Mouse (Mus musculus): ENCODE data around the gene Grip1.

DNA sequence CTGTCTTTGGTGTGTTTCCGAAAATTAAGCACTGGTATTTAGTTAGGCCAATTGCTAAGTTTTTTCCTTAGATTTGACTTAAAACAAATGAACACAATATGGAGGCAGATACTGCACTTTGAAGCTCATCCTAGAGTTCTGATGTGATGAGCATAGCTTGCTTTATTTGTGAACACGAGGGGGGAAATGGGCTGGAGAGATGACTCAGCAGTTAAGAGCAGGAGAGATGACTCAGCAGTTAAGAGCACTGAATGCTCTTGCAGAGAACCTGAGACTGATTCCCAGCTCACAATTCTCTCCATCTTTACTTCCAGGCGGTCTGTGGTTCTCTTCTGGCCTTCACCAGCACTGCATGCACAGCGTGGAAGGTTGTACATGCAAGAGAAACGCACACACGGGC is 273.3 kb downstream of the Grip1 start:
- TF ChIP-seq CTCF (IDR thresholded peaks at IDR 0.05) (no peak), POLR2A (IDR thresholded peaks at IDR 0.05; ENCODE audit: insufficient read depth, low read depth, low read length) (no peak), EP300 (IDR thresholded peaks at IDR 0.05; ENCODE audit: insufficient read depth, low read depth, low read length) (no peak)
